Mouse (Mus musculus) frontal cortex, postnatal 25 days (tissue): ENCODE results near the gene Snx1.

Experiments used
- DNase-seq, 2 experiments: peaks; one replicate each; pipeline ENCODE4 v3.0.0; 2022; ENCODE audit warnings: low spot score in 2 of 2

Gene Snx1

DNA sequence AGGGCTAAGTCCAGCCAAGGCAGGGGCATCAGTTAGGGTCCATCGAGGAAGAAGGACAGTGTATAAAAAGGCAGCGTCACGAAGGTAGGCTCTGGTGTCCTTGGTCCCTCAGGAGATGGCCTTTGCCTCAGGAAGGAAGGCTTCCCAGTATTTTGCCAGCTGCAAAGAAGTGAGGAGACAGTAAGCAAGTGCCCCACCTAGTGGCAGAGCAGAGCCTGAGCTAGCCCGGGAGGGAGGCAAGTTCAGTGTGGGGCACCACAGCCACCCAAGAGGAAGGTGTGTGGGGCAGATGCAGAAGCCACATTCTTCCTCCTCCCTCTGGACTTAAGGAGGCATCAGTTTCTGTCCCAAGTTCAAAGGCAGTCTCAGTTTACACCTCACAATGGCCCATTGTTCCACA is 38.0 kb downstream of the Snx1 start:
- DNase-seq, result no peak

DNA sequence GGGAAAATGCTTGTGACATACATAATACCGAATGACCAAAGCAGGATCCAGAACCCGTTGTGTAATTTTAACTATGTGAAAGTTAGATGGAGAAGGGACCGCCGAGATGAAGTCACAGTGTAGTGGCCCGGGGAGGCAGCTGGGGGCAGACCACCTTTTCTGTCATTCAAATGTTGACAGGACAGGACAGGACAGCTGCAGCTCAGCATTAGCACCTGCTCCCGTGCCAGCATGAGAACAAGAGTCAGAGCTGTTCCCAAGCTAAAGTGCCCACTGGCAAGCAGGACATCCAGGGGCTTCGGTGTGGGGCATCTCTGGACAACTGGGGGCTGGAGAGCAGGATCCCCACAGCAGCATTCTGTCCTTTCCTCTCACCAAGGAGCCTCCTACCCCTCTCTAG is 39.3 kb downstream of the Snx1 start:
- no peak for DNase-seq

DNA sequence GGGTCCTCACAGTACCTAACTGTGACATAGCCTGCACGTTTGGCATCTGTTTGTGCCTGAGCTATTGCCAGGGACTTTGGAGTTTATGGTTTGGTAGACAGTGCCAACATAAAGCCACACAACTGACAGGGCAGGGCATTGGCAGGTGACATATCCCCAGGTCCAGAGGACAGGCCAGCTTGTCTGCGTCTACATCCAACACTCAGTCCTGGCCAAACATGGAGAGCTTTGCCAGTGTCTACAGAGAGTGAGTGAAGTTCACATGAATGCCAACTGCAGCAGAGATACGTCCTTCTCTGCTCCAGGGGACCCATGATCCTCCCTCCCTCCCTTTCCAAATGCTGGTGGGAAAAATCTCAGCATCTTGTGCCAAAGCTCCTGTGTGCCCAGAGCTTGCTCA is 42.2 kb downstream of the Snx1 start:
- no peak for DNase-seq

DNA sequence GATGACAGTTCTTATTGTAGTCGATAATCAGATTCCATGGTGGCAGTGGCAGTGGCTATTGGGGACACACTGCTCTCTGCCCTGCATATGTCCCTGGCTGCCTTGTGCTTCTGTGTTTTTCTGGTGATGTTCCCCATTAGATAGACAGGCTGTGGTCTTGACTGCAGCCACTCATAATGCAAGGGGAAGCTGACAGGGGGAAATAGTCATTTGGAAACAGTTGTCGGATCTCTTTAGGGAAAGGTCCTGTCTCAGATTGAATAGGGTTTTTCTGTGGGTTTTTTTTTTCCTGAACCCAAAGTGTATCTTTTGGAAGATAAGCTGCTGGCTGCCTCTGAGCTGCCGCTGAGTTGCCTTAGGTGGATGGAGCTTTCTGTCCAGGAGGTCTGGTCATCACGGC is 44.4 kb downstream of the Snx1 start:
- DNase-seq, result no peak

DNA sequence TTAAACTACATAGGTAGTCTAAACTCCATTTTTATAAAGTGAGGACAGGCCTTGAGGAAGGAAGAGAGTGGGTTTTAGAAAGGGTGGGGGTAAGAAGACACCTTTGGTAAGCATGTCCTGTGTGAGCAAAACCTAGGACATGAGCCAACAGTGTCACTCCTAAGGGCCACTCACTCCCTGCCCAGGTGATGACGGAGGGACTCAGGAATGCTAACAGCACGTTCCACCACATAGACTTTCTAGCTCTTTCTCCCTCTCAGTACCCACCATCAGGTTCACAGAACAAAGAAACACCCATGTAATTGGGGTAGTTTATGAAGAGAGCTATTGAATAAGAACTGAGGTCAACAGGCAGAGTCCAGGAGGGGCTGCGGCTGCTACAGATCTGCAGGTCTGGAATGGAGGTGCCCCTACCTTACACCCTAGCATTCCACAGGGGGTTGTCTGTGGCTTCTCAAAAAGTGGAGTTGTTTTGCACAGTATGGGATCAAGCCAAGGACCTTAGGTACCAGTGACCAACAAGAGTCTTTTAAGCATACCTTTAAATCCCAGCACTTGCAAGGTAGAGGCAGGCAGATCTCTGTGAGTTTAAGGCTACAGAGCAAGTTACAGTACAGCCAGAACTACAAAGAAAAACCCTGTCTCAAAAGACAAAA is 45.5 kb downstream of the Snx1 start:
- no peak for DNase-seq

DNA sequence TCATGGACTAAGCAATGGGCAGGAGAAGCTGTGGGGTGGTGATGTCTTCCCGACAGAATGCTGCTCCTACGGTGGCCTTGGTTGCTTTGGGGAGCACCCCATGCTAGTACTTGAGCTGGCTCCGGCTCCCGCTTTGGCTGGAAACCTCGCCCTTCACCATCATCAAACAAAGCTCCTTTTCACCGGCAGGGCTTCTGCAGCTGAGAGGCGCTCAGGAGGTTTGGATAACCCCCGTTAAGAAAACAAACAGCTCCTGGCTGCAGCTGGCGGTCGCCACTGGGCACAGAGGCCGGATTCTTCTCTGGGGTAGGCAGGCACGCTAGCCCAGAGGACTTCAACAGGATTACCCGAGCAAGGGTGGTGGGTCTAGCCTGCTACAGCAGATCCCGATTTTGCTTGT is 47.9 kb downstream of the Snx1 start:
- DNase-seq, result no peak

DNA sequence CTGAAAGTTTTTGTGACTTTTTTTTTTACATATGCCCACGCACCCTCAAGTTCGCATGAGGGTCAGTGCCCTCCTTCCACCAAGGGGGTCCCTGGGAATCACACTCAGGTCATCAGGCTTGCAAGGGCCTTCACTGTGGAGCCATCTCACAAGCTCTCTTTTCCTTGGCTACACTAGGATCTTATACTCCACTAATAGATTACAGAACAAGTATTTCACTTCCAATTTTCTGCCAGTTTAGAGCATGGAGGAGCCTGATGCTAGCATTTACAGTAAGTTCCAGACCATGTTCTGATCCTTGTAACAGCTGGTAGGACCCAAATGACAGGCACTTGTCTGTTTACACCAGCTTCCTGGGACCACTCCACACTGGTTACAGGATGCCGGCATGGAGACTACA is 48.3 kb downstream of the Snx1 start:
- DNase-seq, result no peak

DNA sequence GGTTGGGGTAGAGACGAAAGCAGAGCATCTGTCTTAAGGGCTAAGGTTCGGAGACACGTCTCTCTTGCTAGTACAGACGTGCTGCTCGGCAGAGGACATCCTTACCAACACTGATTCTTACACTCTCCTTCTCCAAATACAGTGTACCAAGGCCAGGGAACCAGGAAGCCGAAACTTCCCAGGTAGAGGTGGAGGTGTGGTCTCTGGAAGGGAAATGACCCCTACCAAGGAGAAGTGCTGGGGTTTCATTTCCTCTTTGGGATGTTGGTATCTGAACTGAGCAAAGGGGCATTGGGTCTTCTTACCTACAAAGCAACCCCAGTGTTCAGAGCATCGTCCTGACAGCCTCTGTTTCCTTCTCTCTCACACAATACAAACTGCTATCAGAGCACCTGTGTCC is 53.6 kb downstream of the Snx1 start:
- DNase-seq, result no peak

DNA sequence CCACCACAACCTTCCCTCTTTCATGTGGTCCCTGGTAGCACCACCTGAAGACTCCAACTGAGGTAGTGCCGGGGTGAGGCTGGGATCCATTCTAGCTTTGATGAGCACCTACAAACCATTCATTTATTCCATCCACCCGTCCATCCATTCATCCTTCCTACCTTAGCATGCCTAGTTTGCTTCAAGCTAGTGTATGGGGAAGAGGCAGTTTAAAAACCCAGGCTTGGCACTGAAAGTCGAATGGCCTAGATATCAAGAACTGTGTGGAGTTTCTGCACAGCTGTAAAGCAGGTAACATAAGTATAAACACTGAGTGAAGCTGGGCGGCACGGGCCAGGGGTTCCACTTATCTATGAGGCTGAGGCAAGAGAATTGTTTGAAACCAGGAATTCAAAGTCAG is 56.2 kb downstream of the Snx1 start:
- DNase-seq, result no peak

DNA sequence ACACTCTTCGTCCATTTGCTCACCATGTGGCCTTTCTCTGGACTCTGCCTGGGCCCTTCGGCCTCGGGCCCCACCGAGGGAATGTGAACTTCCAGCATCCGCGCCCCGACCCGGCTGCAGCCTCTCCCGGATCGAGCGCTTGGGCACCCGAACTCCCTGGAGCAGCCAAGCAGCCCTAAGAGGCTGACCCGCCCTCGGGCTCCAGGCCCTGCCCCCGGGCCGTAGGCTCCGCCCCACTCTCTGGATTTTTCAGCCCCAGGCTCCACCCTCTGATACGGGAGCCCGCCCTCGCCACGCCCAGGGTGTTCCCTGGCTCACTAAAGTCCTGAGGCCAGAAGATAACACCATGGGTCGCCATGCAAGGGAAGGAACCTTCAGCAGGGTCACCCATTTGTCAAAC is 56.8 kb downstream of the Snx1 start, which contains the start of gene Snx22:
TSS of gene Snx22 (minus strand) at position 137 of the 400 bp plus-strand sequence.
- peak; percentile 32 to 45 for DNase-seq

DNA sequence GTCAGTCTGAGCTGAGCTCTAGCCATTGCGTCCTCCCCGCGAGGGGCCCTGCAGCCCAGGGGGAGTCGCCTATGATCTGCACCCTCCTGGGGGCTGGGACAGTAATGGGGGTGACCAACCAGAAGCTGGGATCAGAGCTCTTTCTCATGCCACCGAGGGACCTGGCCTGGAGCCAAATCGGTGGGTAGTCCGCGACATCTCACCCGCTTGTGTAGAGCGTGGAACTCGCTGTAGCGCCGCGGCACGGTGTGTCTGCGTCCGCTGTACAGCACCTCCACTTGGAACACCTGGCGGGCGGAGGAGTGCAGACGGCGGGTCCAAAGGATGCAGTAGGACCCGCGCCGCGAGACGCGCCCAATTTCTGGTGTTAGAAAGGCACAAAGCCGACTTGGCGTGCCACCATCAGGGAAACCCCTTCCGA is 57.4 kb downstream of the Snx1 start:
- DNase-seq, result no peak

DNA sequence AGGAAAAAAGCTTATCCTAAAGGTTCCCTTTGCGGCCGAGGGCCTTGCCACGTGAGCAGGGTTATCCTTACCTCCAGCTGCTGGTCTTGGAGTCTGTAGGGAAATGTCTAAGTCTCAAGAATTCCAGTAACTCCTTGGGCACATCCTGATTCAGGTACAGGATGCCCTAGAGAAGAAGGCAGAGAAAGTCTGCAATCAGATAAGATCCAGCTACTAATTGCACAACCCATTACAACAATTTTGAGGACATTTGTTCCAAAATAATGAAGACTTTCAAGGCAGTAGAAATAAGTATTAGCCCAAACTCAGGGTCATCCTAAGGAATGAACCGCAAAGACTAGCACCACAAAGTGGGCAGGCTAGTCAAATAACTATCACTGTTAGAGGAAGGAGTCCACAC is 58.3 kb downstream of the Snx1 start:
- DNase-seq, result no peak

DNA sequence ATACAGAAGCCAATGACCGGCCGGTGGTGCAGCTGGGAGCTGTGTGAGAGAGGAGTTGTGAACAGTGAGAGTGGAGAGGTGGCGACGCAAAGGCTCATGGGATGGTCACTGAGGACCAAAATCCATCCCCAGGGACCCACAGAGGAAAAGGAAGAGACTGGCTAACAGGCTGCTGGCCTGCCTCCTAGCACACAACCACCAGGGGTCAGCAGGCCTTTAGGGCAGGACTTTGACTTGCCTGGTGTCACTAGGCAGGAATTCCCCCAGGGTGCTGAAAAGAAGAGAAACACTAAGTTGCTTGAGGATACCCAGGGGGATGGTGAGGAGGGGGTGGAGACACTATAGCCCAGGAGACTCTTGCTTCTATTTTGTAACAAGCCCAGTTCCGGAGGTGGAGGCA is 58.8 kb downstream of the Snx1 start:
- DNase-seq, result no peak

DNA sequence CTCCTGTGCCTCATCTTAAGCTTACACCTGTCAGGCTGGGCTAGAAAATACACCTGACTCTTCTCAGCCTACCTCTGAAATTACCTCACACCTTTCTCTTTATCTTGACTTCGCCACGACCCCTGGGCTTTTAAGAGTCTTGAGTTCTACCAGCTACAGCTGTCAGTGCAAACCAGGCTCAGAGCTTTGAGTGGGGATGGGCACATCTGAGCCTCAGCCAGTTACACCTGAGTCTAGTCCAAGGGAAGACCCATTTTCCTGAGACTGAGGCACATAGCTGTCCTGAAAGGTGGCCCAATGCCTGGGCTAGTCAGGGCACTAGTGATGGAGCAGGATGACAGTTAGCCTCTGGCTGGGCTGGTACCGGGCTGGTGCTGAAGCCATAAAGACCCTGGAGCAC is 59.6 kb downstream of the Snx1 start:
- no peak for DNase-seq

DNA sequence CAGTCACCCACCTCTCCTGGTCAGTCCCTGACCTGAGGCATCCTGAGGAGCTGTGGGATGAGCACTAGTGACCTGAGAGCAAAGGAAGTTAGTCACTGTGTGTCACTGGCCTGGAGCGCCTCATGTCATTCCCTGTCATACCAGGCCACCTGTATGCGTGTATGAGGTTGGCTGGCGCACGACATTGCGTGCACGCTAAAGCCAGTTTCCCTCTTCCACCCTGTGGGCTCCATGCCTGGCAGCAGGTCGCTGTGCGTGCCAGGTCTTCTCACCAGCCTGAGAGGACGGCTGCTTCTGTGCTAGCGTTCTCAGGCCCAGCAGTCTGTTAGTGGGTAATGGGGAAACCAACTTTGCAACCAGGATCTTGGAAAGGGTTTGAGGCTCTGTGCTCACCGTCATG is 62.1 kb downstream of the Snx1 start:
- no peak for DNase-seq

DNA sequence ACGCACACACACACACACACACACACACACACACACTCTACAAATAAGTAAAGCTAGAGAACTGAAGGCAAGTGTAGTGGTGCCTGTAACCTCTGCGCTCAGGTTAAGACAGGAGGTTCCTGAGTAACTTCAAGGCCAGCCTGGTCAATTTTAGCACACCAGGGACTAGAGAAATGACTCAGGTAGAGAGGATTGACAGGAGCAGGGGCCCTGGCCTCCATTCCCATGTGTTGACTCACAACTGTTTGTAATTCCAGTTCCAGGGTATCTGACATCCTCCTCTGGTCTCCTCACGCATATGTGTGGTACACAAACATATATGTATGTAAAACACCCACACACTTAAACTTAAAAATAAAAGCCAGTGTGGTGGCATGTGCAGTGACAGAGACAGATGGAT is 62.9 kb downstream of the Snx1 start:
- DNase-seq, result no peak

DNA sequence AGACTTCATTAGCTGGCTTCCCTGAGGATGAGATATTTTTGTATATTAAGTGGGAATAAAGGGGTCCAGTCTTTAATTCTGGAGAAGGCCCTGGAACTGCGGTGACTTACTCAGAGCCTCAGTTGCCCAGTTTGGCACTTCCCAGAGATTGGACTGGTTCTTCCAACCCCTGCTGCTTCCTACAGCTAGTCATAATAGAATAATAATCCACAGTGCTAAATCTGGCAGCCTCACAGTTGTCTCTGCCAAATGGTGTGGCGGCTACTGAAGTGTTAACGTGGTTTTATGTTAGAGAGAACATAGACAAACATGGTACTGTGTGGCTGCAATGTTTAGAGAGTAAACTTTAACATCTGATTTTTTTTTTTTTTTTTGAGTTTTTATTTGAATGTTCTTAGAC is 64.7 kb downstream of the Snx1 start:
- DNase-seq, result no peak

DNA sequence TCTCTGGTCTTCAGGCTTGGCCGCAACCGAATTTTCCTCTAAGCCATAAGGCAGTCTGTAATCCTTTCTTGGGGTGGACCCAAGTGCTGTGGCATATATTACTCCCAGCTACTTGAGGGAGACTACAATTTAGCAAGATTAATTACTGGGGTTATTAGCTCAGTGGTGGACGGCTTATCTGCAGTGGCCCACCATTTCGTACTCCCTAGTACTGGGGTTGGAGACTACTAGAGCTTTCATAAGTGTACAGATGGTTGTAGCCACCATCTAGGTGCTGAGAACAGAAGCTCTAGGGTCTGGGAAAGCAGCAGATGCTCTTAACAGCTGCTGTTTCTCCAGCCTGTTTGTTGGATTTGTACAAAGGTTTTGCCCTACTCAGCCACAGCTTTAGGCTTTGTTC is 65.4 kb downstream of the Snx1 start:
- no peak for DNase-seq

DNA sequence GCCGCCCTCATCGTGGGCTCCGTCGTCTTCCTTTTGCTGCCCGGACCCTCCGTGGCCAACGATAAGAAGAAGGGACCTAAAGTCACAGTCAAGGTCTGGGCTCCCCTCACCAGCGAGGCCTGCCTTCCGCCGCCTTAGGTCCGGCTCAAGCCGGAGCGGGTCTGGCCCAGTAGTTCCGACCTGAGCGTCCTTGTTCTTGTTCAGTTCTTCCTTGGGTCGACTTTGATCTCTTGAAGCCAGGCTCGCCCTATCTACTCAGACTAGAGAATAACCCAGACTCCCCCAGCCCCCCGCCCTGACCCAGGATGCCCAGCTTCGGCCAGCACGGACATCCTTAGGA is 66.1 kb downstream of the Snx1 start:
- no peak for DNase-seq

DNA sequence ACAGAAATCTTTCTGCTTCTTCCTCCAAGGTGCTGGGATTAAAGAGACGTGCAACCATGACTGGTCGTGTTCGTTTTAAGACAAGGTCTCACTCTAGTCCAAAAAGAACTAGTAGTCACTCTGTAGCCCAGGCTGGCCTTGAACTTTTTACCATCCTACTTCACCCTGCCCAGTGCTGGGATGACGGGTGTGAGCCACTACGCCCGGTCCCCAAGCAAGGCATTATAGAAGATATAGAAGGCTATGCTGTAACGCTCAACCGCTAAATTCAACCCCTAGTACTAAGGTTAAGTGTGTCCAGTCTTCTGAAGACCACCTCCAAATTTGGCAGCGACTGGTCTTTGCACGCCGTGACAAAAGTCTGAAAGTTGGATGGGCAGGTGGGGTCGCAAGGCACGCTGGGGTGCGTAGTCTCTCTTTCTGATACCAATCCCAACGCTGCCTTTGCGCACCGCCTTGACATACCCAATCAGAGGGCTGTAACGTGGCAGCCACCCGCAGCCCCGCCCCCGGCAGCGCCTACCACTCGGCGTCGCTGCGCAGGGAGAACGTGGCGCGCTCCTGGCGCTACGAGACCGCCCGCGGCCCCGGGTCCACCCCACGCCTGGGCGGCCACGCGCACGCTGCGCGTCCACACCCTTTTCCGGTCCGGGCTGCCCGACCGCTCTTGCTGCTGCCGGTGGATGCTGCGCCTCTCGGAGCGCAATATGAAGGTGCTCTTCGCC is 66.6 kb downstream of the Snx1 start, which contains the start of gene Ppib:
TSS of gene Ppib (plus strand) at position 640 of the 725 bp plus-strand sequence.
- peak; percentile 93 to 95 for DNase-seq

DNA sequence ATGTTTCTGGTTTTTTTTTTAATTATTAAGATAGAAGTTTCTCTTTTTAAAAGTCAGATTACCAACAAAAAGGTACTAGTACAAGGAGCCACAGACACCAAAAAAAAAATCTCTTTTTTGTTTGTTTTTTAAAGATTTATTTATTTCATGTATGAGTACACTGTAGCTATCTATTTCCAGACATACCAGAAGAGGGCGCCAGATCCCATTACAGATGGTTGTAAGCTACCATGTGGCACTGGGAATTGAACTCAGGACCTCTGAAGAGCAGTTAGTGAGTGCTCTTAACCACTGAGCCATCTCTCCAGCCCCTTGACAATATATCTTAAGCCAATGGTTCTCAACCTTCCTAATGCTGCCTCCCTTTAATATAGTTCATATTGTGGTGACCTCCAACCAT is 72.8 kb downstream of the Snx1 start:
- no peak for DNase-seq

DNA sequence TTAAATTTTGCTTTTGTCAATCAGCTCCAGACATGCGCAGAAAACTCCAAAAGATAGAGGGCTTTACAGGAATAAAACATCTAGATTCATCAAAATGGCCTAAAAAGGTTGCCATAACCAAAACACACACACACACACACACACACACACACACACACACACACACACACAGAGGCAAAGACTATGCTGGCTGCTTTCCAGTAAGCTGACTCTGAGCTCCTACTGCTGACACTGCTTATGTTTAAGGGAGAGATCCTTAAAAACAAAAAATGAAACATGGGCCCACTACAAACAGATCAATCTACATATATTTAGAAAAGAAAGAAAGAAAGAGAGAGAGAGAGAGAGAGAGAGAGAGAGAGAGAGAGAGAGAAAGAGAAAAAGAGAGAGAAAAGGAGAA is 73.7 kb downstream of the Snx1 start:
- no peak for DNase-seq

DNA sequence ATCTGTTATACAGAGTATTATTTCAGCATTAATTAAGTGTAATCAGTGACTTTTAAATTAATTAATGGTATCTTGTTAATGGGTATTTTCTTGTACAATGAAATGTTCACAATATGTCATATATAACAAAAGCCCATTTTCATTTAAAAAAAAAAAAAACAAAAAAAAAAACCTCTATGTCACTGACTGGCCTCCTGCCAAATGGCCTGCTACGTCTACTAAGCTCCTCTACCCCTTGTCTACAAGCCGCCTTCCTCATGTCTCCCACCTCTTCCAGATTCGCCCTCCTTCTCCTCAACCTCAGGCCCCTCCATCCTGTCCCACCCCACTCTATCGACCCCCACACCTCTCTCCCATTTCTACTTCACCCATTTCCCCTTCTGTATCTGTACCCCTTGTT is 74.9 kb downstream of the Snx1 start:
- no peak for DNase-seq
